Mouse (Mus musculus) ES-E14 (cell line): ENCODE data around the gene P3h2. TPM values are rescaled to one million over a fixed set of nuclear protein-coding genes. Genes with fewer than 3 reads are reported as not detected.

Experiments
- DNase-seq: peaks from one replicate; pipeline ENCODE4 v3.0.0-alpha.2; 2013; ENCODE audit warnings: low read depth, low spot score
- H3K27ac ChIP-seq: 2 replicates; pipeline ENCODE4 v1.5.1; 2012; ENCODE audit warnings: low read depth, mild to moderate bottlenecking, low read length, moderate library complexity, mixed read lengths; ENCODE audit not compliant: poor library complexity, insufficient read depth, severe bottlenecking
- H3K36me3 ChIP-seq: 2 replicates; pipeline ENCODE4 v1.6.1; 2012; ENCODE audit warnings: mild to moderate bottlenecking, low read length, moderate library complexity, mixed read lengths; ENCODE audit not compliant: control insufficient read depth, poor library complexity, insufficient read depth, severe bottlenecking
- H3K4me1 ChIP-seq, 2 experiments: fragments of 150-350 bp in 1 of 2; sonication (generic) in 1 of 2; 2 replicates each; pipeline ENCODE4 v1.6.1; 2012; ENCODE audit warnings: low read length in 2 of 2, mild to moderate bottlenecking in 1 of 2, mixed read lengths in 1 of 2; ENCODE audit not compliant: control insufficient read depth in 2 of 2, insufficient read depth in 2 of 2, poor library complexity in 1 of 2
- H3K4me3 ChIP-seq, 2 experiments: fragments of 150-350 bp in 1 of 2; sonication (generic) in 1 of 2; 2 replicates each; pipeline ENCODE4 v1.5.1; 2012; ENCODE audit warnings: low read length in 2 of 2, low read depth in 1 of 2, mild to moderate bottlenecking in 1 of 2, mixed read lengths in 1 of 2; ENCODE audit not compliant: insufficient read depth in 1 of 2, poor library complexity in 1 of 2, severe bottlenecking in 1 of 2
- H3K9ac ChIP-seq: 2 replicates; pipeline ENCODE4 v1.6.1; 2012; ENCODE audit warnings: low read depth, mild to moderate bottlenecking, low read length, mixed read lengths; ENCODE audit not compliant: poor library complexity, insufficient read depth, severe bottlenecking
- H3K9me3 ChIP-seq: fragments of 150-350 bp; sonication (generic); 2 replicates; pipeline ENCODE4 v1.6.1; 2012; ENCODE audit warnings: low read depth, mild to moderate bottlenecking, low read length; ENCODE audit not compliant: control insufficient read depth, insufficient read depth
- CHD2 ChIP-seq: IDR thresholded peaks from 2 replicates; pipeline ENCODE4 v1.6.1; 2014; ENCODE audit warnings: mild to moderate bottlenecking, low read depth, low read length, inconsistent platforms
- HCFC1 ChIP-seq: IDR thresholded peaks from 2 replicates; pipeline ENCODE4 v1.6.1; 2012; ENCODE audit warnings: low read length, inconsistent platforms, borderline replicate concordance; ENCODE audit not compliant: insufficient read depth
- MAFK ChIP-seq: IDR thresholded peaks from 2 replicates; pipeline ENCODE4 v1.6.1; 2014; ENCODE audit warnings: mild to moderate bottlenecking, low read depth, low read length, inconsistent platforms; ENCODE audit not compliant: insufficient read depth
- ZC3H11A ChIP-seq: IDR thresholded peaks from 2 replicates; pipeline ENCODE4 v1.6.1; 2012; ENCODE audit warnings: low read depth, mild to moderate bottlenecking, inconsistent platforms, low read length, borderline replicate concordance
- ZNF384 ChIP-seq: IDR thresholded peaks from 2 replicates; pipeline ENCODE4 v1.6.1; 2012; ENCODE audit warnings: low read depth, low read length, inconsistent platforms
- in situ Hi-C, 2 experiments: fragments of 600-800 bp; cut with MboI; formaldehyde crosslinking; loops; one replicate each; pipeline ENCODE4 v1.15.1; 2025; ENCODE audit warnings: low sequenced_read_pairs in 2 of 2, inconsistent platforms in 1 of 2; ENCODE audit not compliant: unreplicated experiment in 2 of 2
- total RNA-seq: library from RNA; depleted of rRNA; stranded (reverse); fragments of 300-350 nt; gene quantifications from 2 replicates; pipeline ENCODE4 v1.2.3, GENCODE M21; 2012

Gene P3h2
- total RNA-seq, 1 experiment, result 2.4 TPM

DNA sequence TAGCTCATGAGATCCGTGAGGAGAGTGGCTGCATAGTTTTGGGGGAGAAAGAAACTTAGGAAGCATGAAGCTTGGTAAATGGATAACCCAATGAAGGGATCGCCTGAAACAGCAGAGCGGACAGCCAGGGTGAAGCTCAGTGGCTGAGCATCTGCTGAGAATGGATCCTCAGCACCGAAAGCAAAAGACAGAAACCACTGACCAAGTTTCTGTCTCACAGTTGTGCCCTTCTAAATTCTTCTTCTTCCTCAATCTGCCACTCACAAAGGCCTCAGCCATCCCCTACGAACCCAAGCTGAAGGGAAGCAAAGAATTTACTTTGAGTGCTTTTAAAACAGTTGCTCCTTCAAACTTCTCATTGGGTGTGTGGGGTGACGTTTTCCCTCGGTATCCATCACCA lies 134.3 kb downstream of the P3h2 start:
- H3K9ac ChIP-seq, result no peak overlapping the region
- H3K4me1 ChIP-seq, result no peaks in the 10 kb centered on the region
- H3K27ac ChIP-seq, result no peak overlapping the region
- in situ Hi-C loops, result no loop called here
- DNase-seq, result no peak
- H3K4me3 ChIP-seq, result no peak overlapping the region
- TF ChIP-seq CHD2 (no peak), HCFC1 (no peak), MAFK (no peak)
- no peaks in the 10 kb centered on the region for H3K36me3 ChIP-seq
- no peaks in the 10 kb centered on the region for H3K9me3 ChIP-seq

DNA sequence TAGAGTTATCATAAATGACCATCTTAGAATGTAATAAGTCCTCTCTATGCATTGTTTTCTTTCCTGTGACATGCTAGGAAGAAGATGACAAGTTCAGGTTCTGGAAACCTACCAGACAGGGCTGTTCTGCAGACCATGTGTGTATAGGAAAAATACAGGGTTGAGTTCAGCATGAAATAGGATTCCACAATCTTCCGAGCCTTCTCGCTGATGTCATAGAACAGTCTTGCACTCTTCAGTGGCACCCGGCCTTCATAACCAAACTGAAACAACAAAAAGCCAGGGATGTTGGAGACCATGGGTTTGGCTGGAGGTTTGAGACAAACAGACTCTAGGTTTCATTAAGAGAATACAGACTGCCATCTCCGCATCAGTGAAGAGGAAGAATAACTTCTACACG lies 134.9 kb downstream of the P3h2 start:
- no peak for DNase-seq

DNA sequence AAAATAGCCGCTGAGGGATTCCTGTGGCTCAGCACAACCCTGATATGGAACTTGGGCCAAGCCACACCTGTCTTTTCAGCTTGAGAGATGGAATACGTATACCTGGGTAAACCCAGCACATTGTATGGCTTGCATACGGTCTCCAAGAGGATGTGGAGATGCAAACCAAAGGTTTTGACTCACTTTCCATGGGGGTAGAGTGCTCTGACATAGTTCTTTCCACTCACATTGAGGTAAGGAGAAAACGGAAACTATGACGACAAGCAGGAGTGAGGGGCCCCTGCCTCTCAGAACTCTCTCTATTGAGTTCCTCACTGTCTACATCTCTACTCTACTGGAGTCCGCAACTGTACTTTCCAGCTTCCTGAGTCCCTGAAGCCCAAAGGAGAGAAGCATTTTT lies 135.4 kb downstream of the P3h2 start:
- Histone ChIP-seq H3K4me3 (no peak overlapping the region), H3K9me3 (no peaks in the 10 kb centered on the region), H3K4me1 (no peaks in the 10 kb centered on the region), H3K36me3 (no peaks in the 10 kb centered on the region), H3K9ac (no peak overlapping the region), H3K27ac (no peak overlapping the region)
- DNase-seq, result no peak
- TF ChIP-seq CHD2 (no peak), HCFC1 (no peak), ZNF384 (no peak), ZC3H11A (no peak), MAFK (no peak)
- in situ Hi-C loops, result no loop called here

More for the DNA sequence above, 134.9 kb downstream of the P3h2 start:
- H3K27ac ChIP-seq, result no peak overlapping the region
- H3K4me3 ChIP-seq, result no peak overlapping the region
- no peak overlapping the region for H3K9ac ChIP-seq
- TF ChIP-seq CHD2, result no peak
- no peak for TF ChIP-seq HCFC1
- TF ChIP-seq MAFK, result no peak
- TF ChIP-seq ZNF384, result no peak
- no peak for TF ChIP-seq ZC3H11A
- in situ Hi-C loops, result no loop called here
- H3K9me3 ChIP-seq, result no peaks in the 10 kb centered on the region
- no peaks in the 10 kb centered on the region for H3K4me1 ChIP-seq
- H3K36me3 ChIP-seq, result no peaks in the 10 kb centered on the region

DNA sequence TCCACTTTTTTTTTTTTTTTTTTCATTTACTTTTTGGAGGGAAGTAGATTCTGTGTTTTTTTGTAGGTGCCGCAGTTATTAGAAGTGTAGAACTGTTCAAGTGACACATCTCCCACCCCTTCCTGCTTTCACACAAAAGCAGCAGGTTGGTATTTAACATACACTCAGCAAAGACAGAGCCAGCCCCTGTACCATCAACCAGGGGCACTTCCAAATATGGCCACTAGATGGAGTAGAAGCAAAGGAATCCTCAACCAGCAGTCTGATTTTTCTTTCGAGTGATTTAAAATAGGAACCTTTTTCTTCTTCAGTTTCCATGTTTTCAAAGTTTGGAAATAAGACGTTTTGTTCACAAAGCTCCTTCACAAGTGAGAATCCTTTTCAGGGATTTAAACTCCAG lies 138.3 kb downstream of the P3h2 start:
- TF ChIP-seq ZC3H11A (peak; percentile 82), CHD2 (no peak)
- H3K27ac ChIP-seq, result no peak overlapping the region
- in situ Hi-C loops, result loop anchor here in 1 of 2 experiments (10.0 kb wide), 1 partner anchor 228 kb away; no protein-coding TSS in a partner anchor
- no peak overlapping the region for H3K4me3 ChIP-seq
- H3K9me3 ChIP-seq, result no peaks in the 10 kb centered on the region
- no peaks in the 10 kb centered on the region for H3K36me3 ChIP-seq
- peak; percentile 36 for DNase-seq
- no peaks in the 10 kb centered on the region for H3K4me1 ChIP-seq
- H3K9ac ChIP-seq, result no peak overlapping the region

DNA sequence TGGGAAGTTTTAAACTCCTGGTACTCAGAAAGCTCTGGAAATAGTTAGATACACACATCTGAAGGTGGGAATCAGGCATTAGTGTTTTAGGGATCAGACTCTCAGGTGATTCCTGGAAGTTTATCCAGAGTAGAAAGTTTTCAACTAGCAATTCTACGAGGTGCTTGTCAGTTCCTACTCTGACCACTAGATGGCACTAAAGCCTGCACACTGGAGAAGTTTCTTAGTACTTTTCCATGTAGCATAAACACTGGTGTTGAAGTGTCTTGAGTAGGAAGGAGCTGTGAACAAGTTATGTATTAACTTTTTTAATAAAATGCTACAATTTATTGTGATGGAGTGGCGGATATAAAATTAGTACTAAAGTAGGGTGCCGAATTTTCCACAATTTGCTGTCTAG lies 141.7 kb downstream of the P3h2 start:
- in situ Hi-C loops, result loop anchor here in 1 of 2 experiments (10.0 kb wide), 1 partner anchor 231 kb away; no protein-coding TSS in a partner anchor
- peak; percentile 51 for DNase-seq
- Histone ChIP-seq H3K9ac (no peak overlapping the region), H3K36me3 (no peaks in the 10 kb centered on the region), H3K4me3 (no peak overlapping the region), H3K4me1 (no peaks in the 10 kb centered on the region), H3K9me3 (no peaks in the 10 kb centered on the region), H3K27ac (no peak overlapping the region)
- TF ChIP-seq CHD2 (no peak), ZNF384 (no peak), MAFK (no peak), HCFC1 (no peak), ZC3H11A (peak; percentile 68; the same call in 1 of the 2 replicates)
